Mouse (Mus musculus): ENCODE data around the gene Hddc3.

DNA sequence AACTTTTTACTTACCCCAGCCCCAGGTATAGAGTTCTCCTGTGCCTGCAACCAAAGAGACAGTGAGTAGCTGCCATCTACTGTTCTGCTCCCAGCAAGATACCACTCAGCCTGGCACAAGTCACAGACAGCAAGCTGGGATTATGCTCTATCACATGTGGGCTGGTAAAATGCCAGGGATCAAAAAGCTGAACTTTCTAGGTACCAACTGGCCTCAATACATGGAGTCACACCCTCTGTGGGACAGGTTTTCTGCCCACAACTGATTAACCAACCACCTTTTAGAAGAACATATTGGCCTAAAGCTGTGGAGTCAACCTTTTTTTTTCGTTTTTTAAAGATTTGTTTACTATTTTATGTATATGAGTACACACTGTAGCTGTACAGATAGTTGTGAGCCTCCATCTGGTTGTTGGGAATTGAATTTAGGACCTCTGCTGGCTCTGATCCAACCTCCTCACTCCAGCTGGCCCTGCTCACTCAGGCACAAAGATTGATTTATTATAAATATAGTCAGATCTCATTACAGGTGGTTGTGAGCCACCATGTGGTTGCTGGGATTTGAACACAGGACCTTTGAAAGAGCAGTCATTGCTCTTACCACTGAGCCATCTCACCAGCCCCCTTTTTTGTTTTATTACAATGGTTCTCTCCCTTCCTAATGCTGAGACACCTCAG is 25.3 kb upstream of the Hddc3 start:
- TF ChIP-seq CTCF (IDR thresholded peaks at IDR 0.05) (no peak), EP300 (IDR thresholded peaks at IDR 0.05) (no peak)

Data from lung, postnatal 0 days (tissue).